Mouse (Mus musculus) cortical plate, adult 2 months (tissue): ENCODE results near the gene Dnah6. TPM values are rescaled to one million over a fixed set of nuclear protein-coding genes. Genes with fewer than 3 reads are reported as not detected.
A peak's percentile ranks its signal among the peaks of the same experiment; 100 is the strongest.

ENCODE experiments used
- H3K27ac ChIP-seq: fragments of 200-500 bp; 2 replicates; pipeline ENCODE4 v1.5.1; 2012; ENCODE audit warnings: low read length, control low read depth, inconsistent platforms; ENCODE audit not compliant: insufficient read depth
- H3K4me1 ChIP-seq: fragments of 200-500 bp; 2 replicates; pipeline ENCODE4 v1.6.1; 2011; ENCODE audit warnings: low read length; ENCODE audit not compliant: control insufficient read depth, insufficient read depth
- H3K4me3 ChIP-seq: fragments of 200-500 bp; 2 replicates; pipeline ENCODE4 v1.5.1; 2011; ENCODE audit warnings: mild to moderate bottlenecking, low read length, control low read depth; ENCODE audit not compliant: insufficient read depth
- CTCF ChIP-seq: fragments of 200-500 bp; IDR thresholded peaks from 2 replicates; pipeline ENCODE4 v1.5.1; 2011; ENCODE audit warnings: mild to moderate bottlenecking, control low read depth, low read length; ENCODE audit not compliant: insufficient read depth; ENCODE audit errors: extremely low read depth
- POLR2A ChIP-seq: fragments of 200-500 bp; IDR thresholded peaks from 2 replicates; pipeline ENCODE4 v1.6.1; 2011; ENCODE audit warnings: mild to moderate bottlenecking, low read length, control low read depth; ENCODE audit not compliant: insufficient read depth; ENCODE audit errors: extremely low read depth
- polyA plus RNA-seq: library from polyadenylated mRNA; depleted of rRNA; stranded (reverse); fragments of >200 nt; gene quantifications from 2 replicates; pipeline ENCODE4 v1.2.3, GENCODE M21; 2012

The Dnah6 gene
- polyA plus RNA-seq, 1 experiment: 0.35 TPM

GRCm38 (mm10) chr6:73232152-73232584 lies 10.7 kb upstream of the Dnah6 start:
- Histone ChIP-seq H3K4me1 (no peaks in the 10 kb centered on the region), H3K4me3 (no peak overlapping the region), H3K27ac (no peak overlapping the region)
- TF ChIP-seq POLR2A (no peak), CTCF (no peak)

GRCm38 (mm10) chr6:73228881-73229280 lies 7.4 kb upstream of the Dnah6 start:
- H3K4me1 ChIP-seq: no peaks in the 10 kb centered on the region
- H3K4me3 ChIP-seq: no peak overlapping the region
- H3K27ac ChIP-seq: no peak overlapping the region
- TF ChIP-seq CTCF (no peak), POLR2A (no peak)

GRCm38 (mm10) chr6:73228408-73228807 lies 7.0 kb upstream of the Dnah6 start:
- no peaks in the 10 kb centered on the region for H3K4me1 ChIP-seq
- H3K27ac ChIP-seq: no peak overlapping the region
- no peak overlapping the region for H3K4me3 ChIP-seq
- TF ChIP-seq POLR2A (no peak), CTCF (no peak)

DNA sequence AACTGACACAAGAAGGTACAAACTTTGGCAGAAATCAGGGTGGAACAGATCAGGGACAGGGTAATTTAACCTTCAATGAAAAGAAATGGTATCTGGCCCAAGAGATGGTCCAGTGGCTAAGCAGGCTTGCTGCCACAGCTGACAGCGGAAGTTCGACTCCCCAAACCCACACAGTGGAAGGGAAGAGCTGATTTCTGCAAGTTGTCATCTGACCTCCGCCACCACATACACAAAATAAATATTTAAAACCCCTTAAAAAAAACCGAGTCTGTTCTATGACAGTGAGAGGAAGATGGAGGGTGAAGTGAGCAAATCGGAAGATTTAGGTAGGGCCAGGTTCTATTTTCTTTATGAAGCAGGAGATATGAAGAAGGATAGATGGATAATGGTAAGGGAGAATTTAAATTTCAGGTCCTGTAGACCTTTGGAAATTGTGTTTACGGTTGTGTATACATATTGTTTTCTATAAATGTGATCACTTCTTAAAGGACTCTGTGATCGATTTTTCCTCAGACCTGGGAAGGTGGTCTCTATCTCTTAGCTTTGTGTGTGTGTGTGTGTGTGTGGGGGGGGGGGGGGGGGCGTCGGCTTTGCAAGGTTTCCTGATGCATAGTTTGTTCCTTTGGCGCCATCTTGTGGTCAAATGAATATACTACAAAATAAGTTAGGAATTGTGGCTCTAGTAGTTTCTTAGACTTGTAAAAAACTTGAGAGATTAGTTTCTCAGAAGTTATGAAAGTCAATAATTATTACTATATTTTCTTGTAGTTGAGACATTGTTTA lies 6.1 kb upstream of the Dnah6 start:
- no peaks in the 10 kb centered on the region for H3K4me1 ChIP-seq
- no peak overlapping the region for H3K4me3 ChIP-seq
- H3K27ac ChIP-seq: no peak overlapping the region
- TF ChIP-seq POLR2A: no peak
- no peak for TF ChIP-seq CTCF

DNA sequence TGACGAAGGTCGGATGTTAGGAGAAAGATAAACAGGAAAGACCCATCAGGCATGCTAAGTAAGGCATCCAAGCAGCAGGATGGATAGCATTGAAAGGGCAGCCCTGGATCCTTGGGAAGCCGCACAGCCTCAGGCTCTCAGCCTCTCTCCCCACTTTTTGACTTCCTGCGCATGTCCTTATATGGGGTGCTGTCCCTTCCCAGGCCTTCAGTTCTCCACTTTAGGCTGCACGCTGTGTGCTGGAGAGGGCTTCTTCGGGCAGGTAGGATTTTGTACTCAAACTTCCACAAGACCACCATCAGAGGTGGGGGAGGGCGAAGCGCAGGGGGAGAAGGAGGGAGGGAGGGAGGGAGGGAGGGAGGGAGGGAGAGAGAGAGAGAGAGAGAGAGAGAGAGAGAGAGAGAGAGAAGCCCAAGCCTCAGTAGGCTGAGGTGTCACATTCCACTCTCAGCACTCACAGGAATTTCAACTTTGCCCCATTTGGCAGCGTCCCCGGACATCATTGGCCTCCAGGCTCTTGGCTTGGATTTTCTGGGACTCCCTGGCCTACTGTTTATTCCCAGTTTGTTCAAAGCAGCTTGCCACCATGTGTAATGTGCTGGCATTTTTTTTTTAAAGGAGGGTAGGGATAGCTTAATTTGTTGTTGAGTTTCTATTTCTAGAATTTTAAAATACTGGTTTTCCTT lies 1.5 kb upstream of the Dnah6 start:
- TF ChIP-seq CTCF (no peak), POLR2A (no peak)

DNA sequence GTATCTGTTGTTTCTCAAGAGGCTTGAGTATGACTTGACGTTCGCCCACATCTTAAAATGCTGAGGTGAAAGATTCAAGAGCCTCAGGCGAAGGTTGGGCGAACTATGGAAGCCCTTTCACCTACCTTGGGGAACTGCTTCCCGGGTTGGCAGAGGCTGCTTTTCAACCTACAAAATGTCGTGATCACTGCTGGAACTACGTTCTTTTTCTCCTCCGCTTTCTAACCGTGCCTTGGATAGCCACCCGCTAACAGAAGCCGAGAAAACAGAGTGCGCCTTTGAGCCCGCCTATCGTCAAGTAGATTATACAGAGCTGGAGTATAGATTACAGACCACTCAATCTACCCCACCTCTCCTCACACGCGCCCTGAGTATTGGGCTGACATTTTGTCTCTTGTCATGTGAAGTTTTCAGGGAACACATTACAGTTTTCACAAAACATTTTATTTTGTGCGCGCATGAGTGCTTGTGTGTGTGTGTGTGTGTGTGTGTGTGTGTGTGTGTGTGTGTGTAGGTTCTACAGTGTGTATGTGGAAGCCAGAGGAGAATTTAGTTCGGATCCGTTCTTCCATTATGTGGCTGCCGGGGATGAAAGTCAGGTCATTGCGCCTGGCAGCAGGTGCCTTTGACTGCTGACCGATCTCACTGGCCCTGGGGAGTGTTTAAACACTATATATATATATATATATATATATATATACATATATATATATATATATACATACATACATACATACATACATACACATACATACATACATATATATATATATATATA lies 696 bp upstream of the Dnah6 start:
- Histone ChIP-seq H3K27ac (no peak overlapping the region; the same call in 1 of the 2 replicates), H3K4me3 (peak overlapping the region; percentile 36), H3K4me1 (no peaks in the 10 kb centered on the region)
- TF ChIP-seq CTCF (no peak), POLR2A (no peak)

More for the DNA sequence above, 1.5 kb upstream of the Dnah6 start:
- no peak overlapping the region for H3K27ac ChIP-seq
- H3K4me3 ChIP-seq: no peak overlapping the region
- H3K4me1 ChIP-seq: no peaks in the 10 kb centered on the region

GRCm38 (mm10) chr6:73211602-73212001 lies 9.8 kb downstream of the Dnah6 start:
- H3K27ac ChIP-seq: no peak overlapping the region
- H3K4me1 ChIP-seq: peaks cover 3% of the 10 kb centered on the region; the same call in 1 of the 2 replicates
- H3K4me3 ChIP-seq: no peak overlapping the region
- TF ChIP-seq POLR2A (no peak), CTCF (no peak)

DNA sequence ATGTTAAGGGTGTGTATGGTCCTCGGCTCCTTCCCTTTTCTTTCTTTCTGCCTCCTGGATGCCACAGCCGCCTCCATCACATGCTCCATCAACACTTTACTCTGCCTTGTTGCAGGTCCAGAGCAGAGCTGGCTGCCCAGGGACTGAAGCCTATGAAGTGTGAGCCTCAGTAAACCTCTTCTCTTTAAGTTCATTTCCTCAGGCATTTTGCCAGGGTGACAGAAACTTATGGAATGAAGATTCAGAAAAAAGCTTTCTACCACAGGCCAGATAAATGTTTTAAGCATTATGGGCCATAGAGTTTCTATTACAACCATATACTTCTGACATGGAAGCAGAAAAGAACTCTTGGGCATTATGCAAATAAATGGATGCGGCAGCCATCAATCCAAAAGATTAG lies 10.4 kb downstream of the Dnah6 start:
- no peak overlapping the region for H3K4me3 ChIP-seq
- TF ChIP-seq CTCF (no peak), POLR2A (no peak)
- no peak overlapping the region for H3K27ac ChIP-seq
- H3K4me1 ChIP-seq: peaks cover 3% of the 10 kb centered on the region; the same call in 1 of the 2 replicates

DNA sequence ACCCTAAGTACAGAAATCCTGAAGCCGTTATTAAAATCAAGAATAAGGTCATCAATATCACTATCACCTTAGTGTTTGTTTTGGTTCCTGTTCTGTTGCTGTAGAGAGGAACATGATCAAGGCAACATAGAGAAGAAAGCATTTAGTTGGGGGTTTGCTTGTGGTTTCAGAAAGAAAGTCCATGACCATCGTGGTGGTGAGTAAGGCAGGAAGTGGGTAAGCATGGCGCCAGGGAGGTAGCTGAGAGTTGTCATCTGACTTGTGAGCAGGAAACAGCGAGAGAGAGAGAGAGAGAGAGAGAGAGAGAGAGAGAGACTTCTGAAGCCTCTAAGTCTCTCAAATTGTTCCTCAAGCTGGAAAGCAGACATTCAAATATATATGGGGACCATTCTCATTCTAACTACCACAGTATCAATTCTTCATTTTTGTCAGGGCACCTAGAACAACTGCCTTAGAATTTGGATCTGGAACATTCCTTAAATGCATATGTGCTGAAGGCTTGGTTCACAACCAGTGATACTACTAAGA lies 10.9 kb downstream of the Dnah6 start:
- H3K27ac ChIP-seq: no peak overlapping the region
- H3K4me1 ChIP-seq: peaks cover 3% of the 10 kb centered on the region; the same call in 1 of the 2 replicates
- no peak for TF ChIP-seq CTCF
- no peak for TF ChIP-seq POLR2A
- no peak overlapping the region for H3K4me3 ChIP-seq
